Mouse (Mus musculus) midbrain, embryonic 16.5 days (tissue): Measurements from ENCODE around the gene Cpt1c. TPM values are rescaled to one million over a fixed set of nuclear protein-coding genes. Genes with fewer than 3 reads are reported as not detected.

Source experiments
- ATAC-seq: fragments of 200-750 bp; cut with Nextera tagmentation; 2 replicates; pipeline ENCODE4 v1.8.0; 2017; ENCODE audit warnings: moderate TSS enrichment
- H3K27ac ChIP-seq: fragments of 300-500 bp; sonication (generic); 2 replicates; pipeline ENCODE4 v1.5.1; 2014; ENCODE audit warnings: mild to moderate bottlenecking, low read length, mixed read lengths
- H3K27me3 ChIP-seq: fragments of 300-500 bp; sonication (generic); 2 replicates; pipeline ENCODE4 v1.6.1; 2014; ENCODE audit warnings: low read depth, low read length, mixed read lengths; ENCODE audit not compliant: control insufficient read depth, insufficient read depth
- H3K36me3 ChIP-seq: fragments of 300-500 bp; sonication (generic); 2 replicates; pipeline ENCODE4 v1.6.1; 2014; ENCODE audit warnings: mild to moderate bottlenecking, low read length, moderate library complexity, mixed read lengths; ENCODE audit not compliant: control insufficient read depth, insufficient read depth
- H3K4me1 ChIP-seq: fragments of 300-500 bp; sonication (generic); 2 replicates; pipeline ENCODE4 v1.6.1; 2014; ENCODE audit warnings: mild to moderate bottlenecking, low read length, mixed read lengths; ENCODE audit not compliant: control insufficient read depth, insufficient read depth
- H3K4me2 ChIP-seq: fragments of 300-500 bp; sonication (generic); 2 replicates; pipeline ENCODE4 v1.6.1; 2014; ENCODE audit warnings: mild to moderate bottlenecking, low read length, mixed read lengths
- H3K4me3 ChIP-seq: fragments of 300-500 bp; sonication (generic); 2 replicates; pipeline ENCODE4 v1.5.1; 2014; ENCODE audit warnings: low read depth, mild to moderate bottlenecking, low read length, moderate library complexity, mixed read lengths
- H3K9ac ChIP-seq: fragments of 300-500 bp; sonication (generic); 2 replicates; pipeline ENCODE4 v1.6.1; 2014; ENCODE audit warnings: low read depth, low read length, mixed read lengths
- H3K9me3 ChIP-seq: fragments of 300-500 bp; sonication (generic); replicated peaks from 2 replicates; pipeline ENCODE4 v1.6.1; 2014; ENCODE audit warnings: mild to moderate bottlenecking, low read length, mixed read lengths; ENCODE audit not compliant: control insufficient read depth, poor library complexity, severe bottlenecking
- WGBS: fragments of 180-500 bp; shearing (Covaris S2); extraction: QIAGEN DNeasy Blood & Tissue Kit; methylation state at CpG from one replicate; pipeline ENCODE4 v1.1.7; 2014; 5-methylcytosine and 5-hydroxymethylcytosine counted together
- polyA plus RNA-seq: library from polyadenylated mRNA; unstranded; fragments of >200 nt; fragmentation: Nextera tagmentation; extraction: Ambion mirVana; gene quantifications from 2 replicates; pipeline ENCODE4 v1.2.1, GENCODE M21; 2015

The Cpt1c gene
- polyA plus RNA-seq, 1 experiment from 2014 or later = 63.1 TPM

DNA sequence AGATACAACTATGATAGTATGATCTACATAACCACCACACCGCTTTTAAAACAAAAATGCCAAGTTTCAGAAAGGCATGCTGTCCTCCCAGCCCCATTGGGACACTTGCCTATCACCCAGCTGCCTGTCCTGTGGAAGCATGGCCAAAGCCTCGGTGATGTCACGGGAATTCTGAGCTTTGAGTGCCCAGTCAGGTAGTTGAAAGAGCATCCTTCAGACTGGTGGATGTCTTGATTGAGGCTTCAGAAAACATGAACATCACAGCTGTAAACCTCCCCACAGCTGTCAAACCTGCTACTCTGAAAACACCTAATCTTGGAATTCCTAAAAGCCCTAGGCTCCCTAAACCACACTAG is 39.4 kb upstream of the Cpt1c start:
- no peak overlapping the region for H3K9ac ChIP-seq

DNA sequence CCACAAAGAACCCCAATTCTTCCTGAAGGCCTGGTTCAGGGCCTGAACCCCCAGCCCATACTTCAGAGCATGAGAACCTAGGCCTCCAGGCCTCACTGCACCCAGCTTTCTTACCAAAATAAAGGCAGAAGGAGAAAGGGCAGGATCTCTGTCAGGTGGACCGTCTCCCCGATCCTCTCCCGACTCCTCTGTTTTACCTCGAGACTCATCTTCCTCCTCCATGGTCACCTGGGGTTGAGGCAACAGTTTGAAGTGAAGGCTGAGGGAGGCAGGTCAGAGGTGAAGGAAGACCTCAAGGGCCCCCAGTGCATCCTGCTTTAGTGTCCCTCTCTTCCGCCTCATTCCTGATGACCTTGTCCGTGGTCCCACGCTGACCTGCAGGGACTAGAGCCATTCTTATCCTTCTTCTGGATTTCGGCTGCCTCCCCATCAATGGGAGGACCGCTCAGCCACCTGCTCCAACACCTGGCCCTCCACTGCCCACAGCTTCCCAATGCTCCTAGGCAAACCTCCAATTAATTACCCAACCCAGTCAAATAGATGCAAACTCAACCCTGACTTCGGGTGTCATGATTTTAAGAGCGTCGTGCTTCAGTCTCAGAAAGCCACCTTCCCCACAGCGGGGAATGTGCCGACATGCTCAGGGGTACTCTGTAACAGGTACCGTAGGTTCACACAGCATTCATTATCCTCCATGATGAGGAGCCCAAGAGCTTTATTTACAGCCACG is 38.9 kb upstream of the Cpt1c start:
- peaks cover 29% of the 10 kb centered on the region for H3K36me3 ChIP-seq
- no peaks in the 10 kb centered on the region for H3K27me3 ChIP-seq
- no peak overlapping the region for H3K4me3 ChIP-seq
- WGBS = 95% methylated on average over 16 of the region's 16 CpGs
- ATAC-seq = no peak
- no peaks in the 10 kb centered on the region for H3K9me3 ChIP-seq
- no peak overlapping the region for H3K27ac ChIP-seq
- H3K9ac ChIP-seq = no peak overlapping the region
- no peak overlapping the region for H3K4me2 ChIP-seq
- peaks cover 23% of the 10 kb centered on the region for H3K4me1 ChIP-seq

More for the DNA sequence above, 39.4 kb upstream of the Cpt1c start:
- H3K4me2 ChIP-seq = no peak overlapping the region
- peaks cover 25% of the 10 kb centered on the region for H3K36me3 ChIP-seq
- WGBS = 93% methylated on average over 3 of the region's 3 CpGs
- H3K9me3 ChIP-seq = no peaks in the 10 kb centered on the region
- peaks cover 23% of the 10 kb centered on the region for H3K4me1 ChIP-seq
- ATAC-seq = no peak
- no peak overlapping the region for H3K27ac ChIP-seq
- H3K27me3 ChIP-seq = no peaks in the 10 kb centered on the region
- no peak overlapping the region for H3K4me3 ChIP-seq

DNA sequence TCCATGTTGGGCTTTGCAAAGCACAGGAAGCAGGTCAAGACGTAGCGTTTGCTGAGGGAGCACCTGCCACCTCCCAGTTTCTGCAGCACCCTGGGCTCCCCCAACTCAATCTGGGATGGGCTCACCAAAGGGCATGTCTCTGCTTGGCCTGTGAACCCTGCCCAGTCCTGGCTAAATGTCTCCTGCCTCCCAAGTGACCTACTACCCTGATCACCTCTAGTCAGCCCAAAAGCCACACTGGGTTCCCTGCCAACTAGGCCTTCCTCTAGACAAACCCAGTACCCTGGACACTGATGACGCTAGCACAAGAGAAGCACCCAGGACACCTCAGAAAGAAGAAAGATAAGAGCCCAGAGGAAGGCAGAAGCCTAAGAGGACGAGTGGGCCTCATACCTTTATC is 38.2 kb upstream of the Cpt1c start:
- no peak for ATAC-seq
- H3K4me1 ChIP-seq = peaks cover 21% of the 10 kb centered on the region
- H3K9me3 ChIP-seq = no peaks in the 10 kb centered on the region
- WGBS = 86% methylated on average over 4 of the region's 4 CpGs
- H3K9ac ChIP-seq = no peak overlapping the region
- no peak overlapping the region for H3K27ac ChIP-seq
- no peaks in the 10 kb centered on the region for H3K27me3 ChIP-seq
- H3K4me3 ChIP-seq = no peak overlapping the region
- H3K4me2 ChIP-seq = no peak overlapping the region
- peaks cover 36% of the 10 kb centered on the region for H3K36me3 ChIP-seq

DNA sequence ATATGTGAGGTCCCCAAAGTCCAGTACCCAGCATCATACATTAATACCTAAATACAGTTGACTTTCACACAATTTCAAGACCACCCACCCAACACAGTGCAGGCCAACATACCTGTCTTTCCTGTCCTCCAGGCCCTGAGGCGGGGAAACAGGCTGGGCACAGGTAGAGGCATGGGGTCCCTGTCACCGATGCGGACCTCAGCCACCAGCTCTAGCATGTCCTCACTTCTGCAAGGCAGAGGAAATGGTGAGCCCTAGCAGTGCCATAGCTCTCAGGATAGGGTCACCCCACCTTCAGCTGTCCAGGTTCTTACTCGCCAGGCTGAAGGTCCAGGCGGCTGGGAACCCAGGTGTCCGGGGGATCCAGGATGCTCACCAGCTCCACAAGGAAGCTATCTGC is 37.4 kb upstream of the Cpt1c start:
- H3K36me3 ChIP-seq = peaks cover 44% of the 10 kb centered on the region
- H3K9ac ChIP-seq = no peak overlapping the region
- peaks cover 15% of the 10 kb centered on the region for H3K4me1 ChIP-seq
- no peak overlapping the region for H3K4me3 ChIP-seq
- no peak for ATAC-seq
- no peaks in the 10 kb centered on the region for H3K9me3 ChIP-seq
- no peaks in the 10 kb centered on the region for H3K27me3 ChIP-seq
- no peak overlapping the region for H3K4me2 ChIP-seq
- 98% methylated on average over 6 of the region's 6 CpGs for WGBS
- H3K27ac ChIP-seq = no peak overlapping the region

- WGBS = 93% methylated on average over 19 of the region's 19 CpGs
- no peak overlapping the region for H3K4me2 ChIP-seq
- peaks cover 70% of the 10 kb centered on the region for H3K36me3 ChIP-seq
- no peak overlapping the region for H3K27ac ChIP-seq
- no peak for ATAC-seq
- no peaks in the 10 kb centered on the region for H3K9me3 ChIP-seq
- no peaks in the 10 kb centered on the region for H3K27me3 ChIP-seq
- H3K4me3 ChIP-seq = no peak overlapping the region
- H3K9ac ChIP-seq = no peak overlapping the region
- no peaks in the 10 kb centered on the region; the same call in 1 of the 2 replicates for H3K4me1 ChIP-seq
Measured at GRCm38 (mm10) chr7:45008411-45008810, 33.8 kb upstream of the Cpt1c start.

- Histone ChIP-seq H3K27ac (no peak overlapping the region), H3K36me3 (peaks cover 73% of the 10 kb centered on the region), H3K9ac (no peak overlapping the region), H3K27me3 (no peaks in the 10 kb centered on the region), H3K4me1 (no peaks in the 10 kb centered on the region; the same call in 1 of the 2 replicates), H3K4me3 (no peak overlapping the region), H3K4me2 (no peak overlapping the region), H3K9me3 (no peaks in the 10 kb centered on the region)
- WGBS = 97% methylated on average over 30 of the region's 30 CpGs
- ATAC-seq = no peak
Measured at GRCm38 (mm10) chr7:45007846-45008245, 33.2 kb upstream of the Cpt1c start.

GRCm38 (mm10) chr7:45007141-45007540 is 32.5 kb upstream of the Cpt1c start:
- no peaks in the 10 kb centered on the region for H3K9me3 ChIP-seq
- no peak for ATAC-seq
- H3K4me2 ChIP-seq = no peak overlapping the region
- H3K27ac ChIP-seq = no peak overlapping the region
- H3K36me3 ChIP-seq = peaks cover 71% of the 10 kb centered on the region
- no peak overlapping the region for H3K9ac ChIP-seq
- H3K4me1 ChIP-seq = no peaks in the 10 kb centered on the region
- H3K4me3 ChIP-seq = no peak overlapping the region
- 95% methylated on average over 29 of the region's 29 CpGs for WGBS
- H3K27me3 ChIP-seq = no peaks in the 10 kb centered on the region

GRCm38 (mm10) chr7:45006503-45006902 is 31.9 kb upstream of the Cpt1c start:
- Histone ChIP-seq H3K9me3 (no peaks in the 10 kb centered on the region), H3K4me3 (no peak overlapping the region), H3K4me1 (no peaks in the 10 kb centered on the region), H3K36me3 (peaks cover 71% of the 10 kb centered on the region), H3K27ac (no peak overlapping the region), H3K4me2 (no peak overlapping the region), H3K27me3 (no peaks in the 10 kb centered on the region), H3K9ac (no peak overlapping the region)
- 94% methylated on average over 12 of the region's 12 CpGs for WGBS
- no peak for ATAC-seq

- Histone ChIP-seq H3K9ac (no peak overlapping the region), H3K4me1 (no peaks in the 10 kb centered on the region), H3K9me3 (no peaks in the 10 kb centered on the region), H3K4me3 (no peak overlapping the region), H3K27me3 (no peaks in the 10 kb centered on the region), H3K36me3 (peaks cover 70% of the 10 kb centered on the region), H3K27ac (no peak overlapping the region), H3K4me2 (no peak overlapping the region)
- ATAC-seq = no peak
- WGBS = 87% methylated on average over 6 of the region's 6 CpGs
Measured at GRCm38 (mm10) chr7:45005321-45005992, 30.8 kb upstream of the Cpt1c start.
